Mouse (Mus musculus): ENCODE results near the gene Ap1g1. TPM values are rescaled to one million over a fixed set of nuclear protein-coding genes. Genes with fewer than 3 reads are reported as not detected.
A peak's percentile ranks its signal among the peaks of the same experiment; 100 is the strongest.

Gene Ap1g1
- total and polyA plus RNA-seq, 2 experiments from 2014 or later, result 35.8 to 96.4 TPM

DNA sequence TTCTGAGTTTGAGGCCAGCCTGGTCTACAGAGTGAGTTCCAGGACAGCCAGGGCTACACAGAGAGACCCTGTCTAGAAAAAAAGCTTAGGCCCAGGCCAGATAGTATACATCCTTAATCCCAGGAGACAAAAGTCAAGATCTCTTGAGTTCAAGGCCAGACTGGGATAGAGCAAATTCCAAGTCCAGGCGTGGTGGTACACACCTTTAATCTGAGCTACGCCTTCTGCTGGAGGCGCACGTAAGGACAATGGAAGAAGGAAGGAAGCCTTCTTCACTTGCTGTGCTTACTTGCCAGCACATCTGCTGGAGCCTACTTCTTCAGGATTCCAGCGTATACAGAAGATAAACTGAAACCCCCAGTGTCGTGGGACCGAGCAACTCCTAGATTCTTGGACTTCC, 18.9 kb upstream of the Ap1g1 start:
- Histone ChIP-seq H3K36me3 (ENCODE audit: insufficient read depth) (no peaks in the 10 kb centered on the region), H3K4me3 (ENCODE audit: low read depth, low read length) (no peak overlapping the region), H3K9ac (no peak overlapping the region), H3K27ac (ENCODE audit: low read depth, low read length) (no peak overlapping the region), H3K4me2 (ENCODE audit: low read depth) (no peak overlapping the region), H3K4me1 (ENCODE audit: insufficient read depth) (no peaks in the 10 kb centered on the region), H3K9me3 (ENCODE audit: low read length) (no peaks in the 10 kb centered on the region), H3K27me3 (ENCODE audit: insufficient read depth, low read length) (no peaks in the 10 kb centered on the region)
- no peak for ATAC-seq
- DNase-seq, result no peak
- TF ChIP-seq CTCF (IDR thresholded peaks at IDR 0.05; ENCODE audit: low read depth), result no peak
- WGBS, result 92% methylated on average over 7 of the region's 7 CpGs

DNA sequence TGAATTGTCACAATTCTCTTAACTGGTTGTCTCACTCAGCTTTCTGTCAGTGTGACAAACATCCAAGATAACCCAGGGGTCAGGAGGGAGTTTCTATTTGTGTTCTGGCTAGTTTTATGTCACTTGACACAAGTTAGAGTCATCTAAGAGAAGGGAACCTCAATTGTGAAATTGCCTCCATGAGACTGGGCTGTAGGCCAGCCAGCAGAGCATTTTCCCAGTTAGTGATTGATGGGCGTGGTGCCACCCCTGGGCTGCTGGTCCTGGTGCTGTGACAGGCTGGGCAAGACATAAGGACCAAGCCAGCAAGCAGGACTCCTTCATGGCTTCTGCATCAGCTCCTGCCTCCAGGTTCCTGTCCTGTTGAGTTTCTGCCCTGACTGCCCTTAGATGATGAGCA, 18.1 kb upstream of the Ap1g1 start:
- DNase-seq (no peak), ATAC-seq (no peak)
- no peak for TF ChIP-seq CTCF (IDR thresholded peaks at IDR 0.05; ENCODE audit: low read depth)
- Histone ChIP-seq H3K4me3 (ENCODE audit: low read depth, low read length) (no peak overlapping the region), H3K4me2 (ENCODE audit: low read depth) (no peak overlapping the region), H3K4me1 (ENCODE audit: insufficient read depth) (no peaks in the 10 kb centered on the region), H3K27ac (ENCODE audit: low read depth, low read length) (no peak overlapping the region), H3K9me3 (ENCODE audit: low read length) (no peaks in the 10 kb centered on the region), H3K27me3 (ENCODE audit: insufficient read depth, low read length) (no peaks in the 10 kb centered on the region), H3K36me3 (ENCODE audit: insufficient read depth) (no peaks in the 10 kb centered on the region), H3K9ac (no peak overlapping the region)
- WGBS, result 40% methylated on average over 1 of the region's 1 CpGs

DNA sequence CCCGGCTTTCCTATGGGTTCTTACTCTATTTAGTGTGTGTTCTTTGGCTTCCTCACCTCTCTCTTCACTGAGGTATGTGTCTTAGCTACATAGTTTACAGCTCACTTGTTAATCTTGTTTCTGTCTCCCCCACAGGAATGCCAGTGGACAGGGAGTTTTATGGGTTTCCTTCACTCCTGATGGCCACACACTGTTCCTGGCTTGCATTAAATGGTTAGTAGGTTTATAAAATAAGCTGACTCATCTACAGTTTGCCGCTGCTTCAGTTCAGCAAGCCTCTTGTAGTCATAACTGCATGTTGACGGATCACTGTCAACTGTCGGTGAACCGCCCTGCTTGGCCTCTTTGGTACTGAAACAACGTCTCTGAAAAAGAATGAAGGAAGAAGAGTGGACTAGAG, 14.3 kb upstream of the Ap1g1 start:
- H3K9me3 ChIP-seq (ENCODE audit: low read length), result no peaks in the 10 kb centered on the region
- ATAC-seq (no peak), DNase-seq (no peak)
- H3K27me3 ChIP-seq (ENCODE audit: insufficient read depth, low read length), result no peaks in the 10 kb centered on the region
- no peak overlapping the region for H3K9ac ChIP-seq
- 89% methylated on average over 6 of the region's 6 CpGs for WGBS
- no peaks in the 10 kb centered on the region for H3K4me1 ChIP-seq (ENCODE audit: insufficient read depth)
- no peak overlapping the region for H3K4me2 ChIP-seq (ENCODE audit: low read depth)
- H3K4me3 ChIP-seq (ENCODE audit: low read depth, low read length), result no peak overlapping the region
- no peak overlapping the region for H3K27ac ChIP-seq (ENCODE audit: low read depth, low read length)
- H3K36me3 ChIP-seq (ENCODE audit: insufficient read depth), result no peaks in the 10 kb centered on the region
- TF ChIP-seq CTCF (IDR thresholded peaks at IDR 0.05; ENCODE audit: low read depth), result no peak

DNA sequence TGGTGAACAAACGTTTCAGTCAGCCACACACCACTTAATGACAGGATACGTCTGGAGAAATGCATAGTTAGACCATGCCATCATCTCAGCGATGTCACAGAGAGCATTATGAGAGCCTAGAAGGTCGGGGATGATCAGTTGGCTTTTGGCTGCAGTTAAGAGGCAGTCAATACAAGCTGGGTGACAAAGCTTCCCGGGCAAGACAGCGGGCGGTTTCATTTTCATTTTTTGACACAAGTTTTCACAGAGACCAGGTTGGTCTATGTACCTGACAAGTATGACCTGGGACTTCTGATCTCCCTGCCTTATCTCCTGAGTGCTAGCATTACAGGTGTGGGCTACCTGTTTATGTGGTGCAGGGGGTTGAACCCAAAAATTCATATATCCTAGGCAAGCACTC, 12.3 kb upstream of the Ap1g1 start:
- Histone ChIP-seq H3K9ac (no peak overlapping the region), H3K4me3 (ENCODE audit: low read depth, low read length) (no peak overlapping the region), H3K27me3 (ENCODE audit: insufficient read depth, low read length) (no peaks in the 10 kb centered on the region), H3K9me3 (ENCODE audit: low read length) (no peaks in the 10 kb centered on the region), H3K27ac (ENCODE audit: low read depth, low read length) (no peak overlapping the region), H3K36me3 (ENCODE audit: insufficient read depth) (no peaks in the 10 kb centered on the region), H3K4me2 (ENCODE audit: low read depth) (no peak overlapping the region), H3K4me1 (ENCODE audit: insufficient read depth) (no peaks in the 10 kb centered on the region)
- ATAC-seq, result no peak
- no peak for DNase-seq
- no peak for TF ChIP-seq CTCF (IDR thresholded peaks at IDR 0.05; ENCODE audit: low read depth)
- WGBS, result 74% methylated on average over 7 of the region's 7 CpGs

DNA sequence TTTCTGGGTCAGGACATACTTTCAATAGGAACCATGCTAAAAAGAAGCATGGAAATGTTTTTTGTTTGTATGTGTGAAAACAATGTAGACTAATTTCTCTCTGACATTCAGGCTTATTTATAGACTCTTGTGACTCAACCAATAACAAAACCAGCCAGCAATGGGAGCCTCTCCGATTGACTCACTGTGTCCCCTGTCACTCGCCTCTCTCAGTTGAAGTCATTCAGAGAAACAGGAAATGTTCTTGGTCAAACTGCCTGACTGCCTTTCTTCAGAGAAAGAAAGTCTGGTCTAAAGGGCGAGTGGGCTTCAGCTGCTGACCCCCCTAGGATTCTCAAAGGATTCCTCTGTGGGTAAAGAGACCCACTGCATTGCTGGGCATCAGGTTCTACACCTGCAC, 5.2 kb upstream of the Ap1g1 start:
- Histone ChIP-seq H3K9ac (no peak overlapping the region), H3K4me3 (ENCODE audit: low read depth, low read length) (no peak overlapping the region), H3K4me1 (ENCODE audit: insufficient read depth) (peaks cover 3% of the 10 kb centered on the region; the same call in 1 of the 2 replicates), H3K27me3 (ENCODE audit: insufficient read depth, low read length) (peaks cover 3% of the 10 kb centered on the region; the same call in 1 of the 2 replicates), H3K36me3 (ENCODE audit: insufficient read depth) (no peaks in the 10 kb centered on the region), H3K9me3 (ENCODE audit: low read length) (no peaks in the 10 kb centered on the region), H3K27ac (ENCODE audit: low read depth, low read length) (no peak overlapping the region), H3K4me2 (ENCODE audit: low read depth) (no peak overlapping the region)
- no peak for TF ChIP-seq CTCF (IDR thresholded peaks at IDR 0.05; ENCODE audit: low read depth)
- ATAC-seq (no peak), DNase-seq (no peak)
- 49% methylated on average over 3 of the region's 3 CpGs for WGBS

DNA sequence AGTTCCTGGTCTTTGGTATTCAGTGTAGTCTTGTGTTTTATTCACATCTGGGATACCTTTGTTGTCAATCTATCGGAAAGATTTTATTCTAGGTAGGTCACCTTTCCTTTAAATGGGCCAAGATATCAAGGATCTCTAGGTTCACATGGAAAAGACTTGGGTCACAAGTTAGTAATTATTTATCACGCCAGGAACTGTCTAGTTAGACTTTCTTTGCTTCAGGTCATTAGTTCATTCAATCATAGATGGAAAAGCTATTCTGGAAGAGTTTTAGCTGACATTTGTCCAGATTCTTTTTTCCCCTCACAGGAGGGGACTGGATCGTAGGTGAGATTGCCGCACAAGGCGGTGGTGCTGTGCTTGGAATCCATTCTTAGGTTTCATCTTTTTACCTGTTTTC, 503 bp upstream of the Ap1g1 start:
- Histone ChIP-seq H3K27me3 (ENCODE audit: insufficient read depth, low read length) (peaks cover 3% of the 10 kb centered on the region; the same call in 1 of the 2 replicates), H3K27ac (ENCODE audit: low read depth, low read length) (peak overlapping the region; percentile 99; the same call in 1 of the 2 replicates), H3K4me3 (ENCODE audit: low read depth, low read length) (peak overlapping the region; percentile 96), H3K9ac (peak overlapping the region; percentile 97), H3K4me1 (ENCODE audit: insufficient read depth) (peaks cover 14% of the 10 kb centered on the region), H3K4me2 (ENCODE audit: low read depth) (peak overlapping the region; percentile 52), H3K36me3 (ENCODE audit: insufficient read depth) (no peaks in the 10 kb centered on the region), H3K9me3 (ENCODE audit: low read length) (no peaks in the 10 kb centered on the region)
- ATAC-seq (no peak), DNase-seq (no peak)
- TF ChIP-seq CTCF (IDR thresholded peaks at IDR 0.05; ENCODE audit: low read depth), result no peak
- 23% methylated on average over 5 of the region's 5 CpGs for WGBS

DNA sequence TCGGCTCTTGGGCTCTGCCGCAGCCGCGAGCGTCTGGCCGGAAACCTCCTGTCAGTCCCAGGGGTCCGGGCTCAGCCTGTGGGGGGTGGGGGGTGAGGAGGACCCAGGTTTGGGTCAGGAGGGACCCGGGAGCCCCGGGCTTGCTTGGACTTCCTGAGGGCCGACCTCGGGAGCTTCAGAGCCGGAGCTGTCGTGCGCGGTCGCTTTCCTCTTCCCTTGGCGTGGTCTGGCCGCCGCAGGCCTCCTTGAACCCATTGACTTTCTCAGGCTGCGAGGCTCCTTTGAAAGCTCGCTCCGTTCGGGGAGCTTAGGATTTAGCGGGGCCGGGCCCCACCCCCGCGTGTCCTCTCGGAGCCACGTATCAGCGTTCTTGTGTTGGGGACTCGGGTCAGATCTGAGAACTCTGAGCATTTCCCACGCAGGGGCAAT, 653 bp downstream of the Ap1g1 start:
- Histone ChIP-seq H3K9me3 (ENCODE audit: low read length) (no peaks in the 10 kb centered on the region), H3K36me3 (ENCODE audit: insufficient read depth) (no peaks in the 10 kb centered on the region), H3K4me1 (ENCODE audit: insufficient read depth) (peaks cover 14% of the 10 kb centered on the region), H3K4me2 (ENCODE audit: low read depth) (peak overlapping the region; percentile 91), H3K9ac (peak overlapping the region; percentile 97), H3K4me3 (ENCODE audit: low read depth, low read length) (peak overlapping the region; percentile 96), H3K27me3 (ENCODE audit: insufficient read depth, low read length) (no peaks in the 10 kb centered on the region), H3K27ac (ENCODE audit: low read depth, low read length) (peak overlapping the region; percentile 99)
- WGBS, result 0% methylated on average over 32 of the region's 32 CpGs
- TF ChIP-seq CTCF (IDR thresholded peaks at IDR 0.05; ENCODE audit: low read depth), result no peak
- ATAC-seq (peak; percentile 26; the same call in 1 of the 2 replicates), DNase-seq (no peak)

Data from forebrain, postnatal 0 days (tissue).